Mouse (Mus musculus) midbrain, embryonic 15.5 days (tissue): ENCODE data around the gene Serpina3f. TPM values are rescaled to one million over a fixed set of nuclear protein-coding genes. Genes with fewer than 3 reads are reported as not detected.

Experiments used
- ATAC-seq: fragments of 200-750 bp; cut with Nextera tagmentation; replicated peaks from 2 replicates; pipeline ENCODE4 v1.8.0; 2017; ENCODE audit warnings: moderate TSS enrichment
- H3K27ac ChIP-seq: fragments of 300-500 bp; sonication (generic); 2 replicates; pipeline ENCODE4 v1.5.1; 2015; ENCODE audit warnings: mild to moderate bottlenecking, inconsistent platforms
- H3K27me3 ChIP-seq: fragments of 300-500 bp; sonication (generic); replicated peaks from 2 replicates; pipeline ENCODE4 v1.6.1; 2015; ENCODE audit warnings: inconsistent platforms
- H3K36me3 ChIP-seq: fragments of 300-500 bp; sonication (generic); replicated peaks from 2 replicates; pipeline ENCODE4 v1.6.1; 2015; ENCODE audit warnings: inconsistent platforms
- H3K4me1 ChIP-seq: fragments of 300-500 bp; sonication (generic); 2 replicates; pipeline ENCODE4 v1.6.1; 2015; ENCODE audit warnings: inconsistent platforms
- H3K4me2 ChIP-seq: fragments of 300-500 bp; sonication (generic); 2 replicates; pipeline ENCODE4 v1.6.1; 2015; ENCODE audit warnings: inconsistent platforms, mild to moderate bottlenecking, moderate library complexity
- H3K4me3 ChIP-seq: fragments of 300-500 bp; sonication (generic); 2 replicates; pipeline ENCODE4 v1.5.1; 2015; ENCODE audit warnings: mild to moderate bottlenecking, inconsistent platforms
- H3K9ac ChIP-seq: fragments of 300-500 bp; sonication (generic); 2 replicates; pipeline ENCODE4 v1.6.1; 2015; ENCODE audit warnings: mild to moderate bottlenecking, inconsistent platforms
- H3K9me3 ChIP-seq: fragments of 300-500 bp; sonication (generic); 2 replicates; pipeline ENCODE4 v1.6.1; 2016; ENCODE audit warnings: inconsistent platforms
- WGBS: fragments of 180-500 bp; shearing (Covaris S2); methylation state at CpG from one replicate; pipeline ENCODE4 v1.1.7; 2015; ENCODE audit warnings: mixed read lengths; 5-methylcytosine and 5-hydroxymethylcytosine counted together
- polyA plus RNA-seq: library from polyadenylated mRNA; unstranded; fragments of >200 nt; fragmentation: Nextera tagmentation; extraction: Ambion mirVana; gene quantifications from 2 replicates; pipeline ENCODE4 v1.2.1, GENCODE M21; 2015

Gene Serpina3f
- polyA plus RNA-seq, result 0.13 and 0.26 TPM in 2 replicates

DNA sequence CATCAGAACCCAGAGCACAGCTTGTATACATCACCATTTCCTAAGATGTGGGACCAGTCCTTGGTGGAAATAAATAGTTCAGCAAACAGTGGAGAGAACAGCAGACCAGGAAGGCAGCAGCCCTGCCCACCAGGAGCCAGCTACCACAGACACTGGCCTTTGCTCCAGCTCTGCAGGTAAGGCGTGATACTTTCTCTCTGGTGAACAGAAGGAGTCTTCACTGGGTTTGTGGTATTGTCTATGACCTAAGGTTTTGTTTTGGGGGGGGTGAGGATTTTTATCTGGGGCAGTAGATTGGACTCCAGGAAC, at the start of gene Serpina3f:
Serpina3f (plus strand) TSS at position 100 of the 309 bp plus-strand sequence.
- Histone ChIP-seq H3K27me3 (no peaks in the 10 kb centered on the region), H3K36me3 (no peaks in the 10 kb centered on the region), H3K27ac (0 out of 2 replicates have a peak within 1 kb of the TSS, but pooled peaks have one; percentile 11), H3K4me1 (no peaks in the 10 kb centered on the region), H3K4me2 (no peak within 1 kb of the TSS), H3K9me3 (no peaks in the 10 kb centered on the region), H3K4me3 (no peak within 1 kb of the TSS), H3K9ac (no peak within 1 kb of the TSS)
- 51% methylated on average over 1 of the region's 1 CpGs for WGBS
- no peak for ATAC-seq

DNA sequence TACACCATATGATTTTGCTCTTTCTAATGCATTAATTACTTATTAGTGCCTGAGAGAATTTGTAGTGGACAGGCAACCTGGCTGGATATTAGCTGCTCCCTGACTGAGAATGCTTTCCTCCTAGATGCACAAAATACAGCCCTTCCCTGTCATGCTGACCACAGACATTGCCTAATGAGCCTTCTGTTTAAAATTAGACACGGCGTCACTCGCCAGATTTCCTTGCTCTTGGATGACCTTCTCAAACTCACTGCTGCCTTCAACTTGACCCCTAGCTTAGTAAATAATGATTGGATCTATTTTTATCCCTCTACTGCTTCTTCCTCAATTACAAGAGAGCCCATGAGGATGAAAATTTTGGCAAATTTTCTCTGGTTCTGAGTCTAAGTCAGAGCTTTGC, 39.6 kb upstream of the Serpina3f start:
- Histone ChIP-seq H3K27me3 (no peaks in the 10 kb centered on the region), H3K4me3 (no peak overlapping the region), H3K9me3 (no peaks in the 10 kb centered on the region), H3K27ac (no peak overlapping the region), H3K36me3 (no peaks in the 10 kb centered on the region), H3K4me1 (no peaks in the 10 kb centered on the region), H3K9ac (no peak overlapping the region), H3K4me2 (no peak overlapping the region)
- WGBS, result 80% methylated on average over 3 of the region's 3 CpGs
- no peak for ATAC-seq

DNA sequence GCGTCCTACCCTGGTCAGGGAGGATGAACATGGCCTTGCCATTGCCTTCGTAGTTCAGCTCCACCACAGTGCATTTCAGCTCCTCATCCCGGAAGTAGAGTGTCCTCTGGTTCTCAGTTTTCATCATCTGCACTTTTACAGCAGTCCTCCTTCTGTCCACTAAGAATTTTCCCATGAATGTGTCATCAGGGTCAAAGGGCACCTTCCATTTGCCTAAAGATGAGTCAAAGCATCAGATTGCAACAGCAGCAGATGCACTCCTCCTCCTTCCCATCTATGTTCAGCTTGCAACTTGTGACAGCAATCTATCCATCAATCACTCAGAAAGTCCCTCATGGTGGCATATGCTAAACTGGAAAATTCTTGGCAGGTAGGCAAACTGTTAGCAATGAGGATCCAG, 38.7 kb upstream of the Serpina3f start:
- Histone ChIP-seq H3K4me2 (no peak overlapping the region), H3K4me1 (no peaks in the 10 kb centered on the region), H3K36me3 (no peaks in the 10 kb centered on the region), H3K9me3 (no peaks in the 10 kb centered on the region), H3K4me3 (no peak overlapping the region), H3K9ac (no peak overlapping the region), H3K27me3 (no peaks in the 10 kb centered on the region), H3K27ac (no peak overlapping the region)
- ATAC-seq, result no peak
- 84% methylated on average over 3 of the region's 3 CpGs for WGBS

DNA sequence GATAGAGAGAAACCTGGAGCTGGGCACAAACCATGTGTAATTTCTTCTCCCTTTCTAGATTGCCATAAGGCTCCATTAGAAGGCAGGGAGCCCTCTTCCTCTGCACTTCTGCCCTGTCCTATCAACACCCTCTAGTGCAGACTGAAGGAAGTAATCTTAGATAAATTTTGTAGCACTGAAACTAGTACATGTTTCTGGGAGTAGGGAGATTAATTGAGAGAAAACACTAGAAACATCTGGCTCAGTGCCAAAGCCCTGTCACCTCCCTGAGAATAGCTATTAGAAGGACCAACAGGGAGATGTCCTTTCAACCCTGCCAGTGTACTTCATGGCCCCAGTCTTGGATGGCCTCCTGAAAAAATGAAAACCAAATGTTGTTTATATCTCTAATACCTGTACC, 35.8 kb upstream of the Serpina3f start:
- Histone ChIP-seq H3K4me3 (no peak overlapping the region), H3K27ac (no peak overlapping the region), H3K9me3 (no peaks in the 10 kb centered on the region), H3K36me3 (no peaks in the 10 kb centered on the region), H3K27me3 (no peaks in the 10 kb centered on the region), H3K4me2 (no peak overlapping the region), H3K9ac (no peak overlapping the region), H3K4me1 (no peaks in the 10 kb centered on the region)
- ATAC-seq, result no peak

DNA sequence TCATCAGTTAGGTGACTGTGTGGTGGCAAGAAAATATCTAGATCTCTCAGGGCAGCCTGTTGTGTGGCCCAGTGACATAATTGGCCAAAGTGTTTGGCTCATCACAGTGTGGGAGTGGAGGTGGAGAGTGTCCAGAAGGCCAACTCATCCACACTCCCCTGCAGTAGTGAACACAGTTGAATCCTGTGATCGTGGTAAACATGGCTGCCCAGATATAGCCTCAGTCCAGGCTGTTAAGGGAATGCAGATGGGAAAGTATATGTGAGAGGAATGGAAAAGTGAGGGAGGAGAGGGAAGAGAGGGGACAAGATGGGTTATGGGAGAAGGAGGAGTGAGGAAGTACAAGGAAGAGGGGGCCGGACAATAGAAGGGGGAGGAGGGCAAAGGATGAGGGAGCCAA, 35.4 kb upstream of the Serpina3f start:
- no peak overlapping the region for H3K27ac ChIP-seq
- no peak overlapping the region for H3K4me3 ChIP-seq
- no peaks in the 10 kb centered on the region for H3K9me3 ChIP-seq
- no peak overlapping the region for H3K4me2 ChIP-seq
- no peaks in the 10 kb centered on the region for H3K27me3 ChIP-seq
- H3K4me1 ChIP-seq, result no peaks in the 10 kb centered on the region
- no peak for ATAC-seq
- H3K36me3 ChIP-seq, result no peaks in the 10 kb centered on the region
- WGBS, result 87% methylated on average over 2 of the region's 2 CpGs
- no peak overlapping the region for H3K9ac ChIP-seq

DNA sequence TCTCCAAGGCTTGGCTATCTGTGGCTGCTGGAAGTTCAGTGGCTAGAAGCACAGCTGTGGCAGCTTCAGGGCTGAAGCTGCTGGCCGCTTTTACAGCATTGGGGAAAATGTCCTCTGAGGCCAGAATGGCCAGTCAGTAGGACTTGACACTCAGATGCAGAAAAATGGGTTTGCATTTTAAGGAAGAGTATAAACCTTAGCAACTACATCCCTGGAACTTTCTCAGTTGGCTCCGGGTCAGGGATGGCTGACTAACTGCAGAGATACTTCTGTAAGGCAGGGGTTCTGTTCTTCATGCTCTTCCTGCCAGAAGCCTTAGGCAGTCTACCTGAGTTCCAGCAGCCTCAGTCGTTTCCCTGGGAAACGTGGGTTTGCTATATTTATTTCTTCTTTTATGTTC, 29.3 kb upstream of the Serpina3f start:
- Histone ChIP-seq H3K9ac (no peak overlapping the region), H3K4me2 (no peak overlapping the region), H3K9me3 (no peaks in the 10 kb centered on the region), H3K27ac (no peak overlapping the region), H3K4me1 (no peaks in the 10 kb centered on the region), H3K36me3 (no peaks in the 10 kb centered on the region), H3K27me3 (no peaks in the 10 kb centered on the region), H3K4me3 (no peak overlapping the region)
- 82% methylated on average over 4 of the region's 4 CpGs for whole genome bisulfite sequencing
- no peak for ATAC-seq

DNA sequence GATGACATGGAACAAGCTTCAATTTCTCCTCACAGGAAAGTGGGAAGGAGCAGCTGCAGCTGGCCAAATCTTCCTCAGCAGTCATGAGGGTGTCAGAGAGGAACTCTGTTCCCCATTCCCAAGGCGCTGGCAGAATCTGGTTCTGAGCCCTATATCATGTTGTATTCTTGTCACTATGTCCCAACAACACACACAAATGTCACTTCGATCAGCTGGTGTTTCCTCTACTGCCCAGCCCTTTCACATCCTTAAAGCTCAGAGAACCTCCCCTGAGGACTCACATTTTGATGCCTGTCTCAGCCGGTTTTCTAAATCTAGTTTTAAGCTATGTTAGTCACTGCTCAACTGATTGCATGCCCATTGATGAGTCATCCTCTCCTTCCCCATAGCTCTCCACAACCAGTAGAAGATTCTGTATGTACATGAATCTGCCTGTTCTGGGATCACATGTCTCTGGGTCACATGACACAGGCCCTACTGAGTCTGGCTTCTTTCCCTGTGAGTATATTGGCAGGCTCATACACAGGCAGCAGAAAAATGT, 28.2 kb upstream of the Serpina3f start:
- WGBS, result 88% methylated on average over 3 of the region's 3 CpGs
- Histone ChIP-seq H3K36me3 (no peaks in the 10 kb centered on the region), H3K4me2 (no peak overlapping the region), H3K27me3 (no peaks in the 10 kb centered on the region), H3K9me3 (no peaks in the 10 kb centered on the region), H3K4me3 (no peak overlapping the region), H3K4me1 (no peaks in the 10 kb centered on the region), H3K27ac (no peak overlapping the region), H3K9ac (no peak overlapping the region)
- ATAC-seq, result no peak

DNA sequence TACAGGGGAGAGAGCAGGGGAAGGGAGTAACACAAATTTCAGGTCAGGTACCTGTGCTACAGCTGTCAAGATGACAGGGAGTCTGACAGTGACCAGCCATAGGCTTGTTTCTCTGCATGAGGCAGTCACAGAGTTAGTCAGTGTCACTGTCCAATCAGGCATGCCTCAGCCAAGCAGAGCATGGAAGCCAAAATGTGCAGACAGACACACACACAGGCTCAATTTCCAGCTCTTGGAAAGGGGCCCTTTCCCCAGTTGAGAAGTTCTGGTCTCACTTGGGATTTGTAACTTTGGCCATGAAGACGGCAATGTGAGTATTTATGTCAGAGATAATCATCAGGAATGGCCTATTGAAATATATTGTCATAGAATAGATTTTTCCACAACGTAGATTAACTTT, 25.1 kb upstream of the Serpina3f start:
- Histone ChIP-seq H3K27ac (no peak overlapping the region), H3K4me2 (no peak overlapping the region), H3K9me3 (no peaks in the 10 kb centered on the region), H3K9ac (no peak overlapping the region), H3K27me3 (no peaks in the 10 kb centered on the region), H3K4me3 (no peak overlapping the region), H3K36me3 (no peaks in the 10 kb centered on the region), H3K4me1 (no peaks in the 10 kb centered on the region)
- no peak for ATAC-seq
- WGBS, result 71% methylated on average over 2 of the region's 2 CpGs

DNA sequence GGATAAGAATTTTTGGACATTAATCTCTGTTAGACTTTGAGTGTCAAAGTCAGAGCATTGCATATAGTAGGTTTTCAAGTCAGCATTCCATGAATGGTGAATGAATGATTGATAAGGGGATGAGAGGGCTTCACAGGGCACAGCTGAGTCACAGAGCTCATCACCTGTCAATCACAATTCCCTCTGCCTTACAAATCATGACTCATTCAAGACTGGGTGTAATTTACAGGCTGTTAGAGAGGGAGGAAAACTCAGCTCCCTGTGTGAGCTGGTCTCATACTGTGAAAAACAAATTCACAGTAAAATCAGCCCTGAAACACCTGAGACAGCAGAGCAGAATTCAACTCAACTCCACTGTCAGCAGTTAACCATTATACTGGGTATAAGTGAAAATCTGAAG, 23.5 kb upstream of the Serpina3f start:
- H3K36me3 ChIP-seq, result no peaks in the 10 kb centered on the region
- no peaks in the 10 kb centered on the region for H3K27me3 ChIP-seq
- H3K9ac ChIP-seq, result no peak overlapping the region
- no peaks in the 10 kb centered on the region for H3K9me3 ChIP-seq
- H3K27ac ChIP-seq, result no peak overlapping the region
- no peak overlapping the region for H3K4me2 ChIP-seq
- no peak overlapping the region for H3K4me3 ChIP-seq
- ATAC-seq, result no peak
- H3K4me1 ChIP-seq, result no peaks in the 10 kb centered on the region

DNA sequence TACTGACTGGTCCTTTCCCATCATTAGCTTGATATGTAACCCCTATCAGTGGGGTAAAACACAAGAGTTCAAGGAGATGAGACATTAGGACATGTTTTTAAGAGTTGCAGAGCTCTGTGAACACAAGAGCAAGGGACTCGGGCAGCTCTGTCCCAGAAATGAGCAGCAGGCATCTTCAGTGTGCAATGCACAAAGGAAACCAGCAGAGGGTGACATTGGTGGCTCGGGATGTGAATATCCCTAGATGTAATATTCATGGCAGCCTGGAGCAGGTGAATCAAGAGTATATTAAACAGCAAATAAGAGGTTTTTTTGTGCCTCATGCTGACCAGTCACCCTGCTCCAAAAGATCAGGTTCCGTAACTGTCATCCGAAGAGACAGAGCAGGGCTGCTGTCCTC, 5.2 kb upstream of the Serpina3f start:
- no peak overlapping the region for H3K9ac ChIP-seq
- H3K27ac ChIP-seq, result no peak overlapping the region
- H3K9me3 ChIP-seq, result no peaks in the 10 kb centered on the region
- H3K4me3 ChIP-seq, result no peak overlapping the region
- ATAC-seq, result no peak
- no peaks in the 10 kb centered on the region for H3K36me3 ChIP-seq
- no peaks in the 10 kb centered on the region for H3K4me1 ChIP-seq
- 80% methylated on average over 4 of the region's 4 CpGs for WGBS
- no peak overlapping the region for H3K4me2 ChIP-seq
- H3K27me3 ChIP-seq, result no peaks in the 10 kb centered on the region

DNA sequence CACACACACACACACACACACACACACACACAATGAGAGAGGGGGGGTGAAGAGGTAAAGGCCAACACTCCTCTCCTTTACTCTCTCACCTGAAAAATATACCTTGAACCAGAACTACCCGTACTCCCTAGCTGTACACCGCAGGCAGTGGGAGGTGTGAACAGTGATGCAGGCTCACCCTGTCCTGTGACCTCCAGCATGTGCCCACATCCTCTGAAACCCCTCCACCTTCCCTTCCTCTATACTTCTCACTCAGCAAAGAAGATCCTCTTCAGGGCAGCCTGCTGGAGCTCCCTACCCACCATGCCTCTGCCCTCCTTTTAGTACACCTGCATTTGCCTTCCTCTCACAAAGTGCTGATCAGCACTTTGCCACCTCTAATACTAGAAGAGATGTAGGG, 4.5 kb upstream of the Serpina3f start:
- no peak for ATAC-seq

DNA sequence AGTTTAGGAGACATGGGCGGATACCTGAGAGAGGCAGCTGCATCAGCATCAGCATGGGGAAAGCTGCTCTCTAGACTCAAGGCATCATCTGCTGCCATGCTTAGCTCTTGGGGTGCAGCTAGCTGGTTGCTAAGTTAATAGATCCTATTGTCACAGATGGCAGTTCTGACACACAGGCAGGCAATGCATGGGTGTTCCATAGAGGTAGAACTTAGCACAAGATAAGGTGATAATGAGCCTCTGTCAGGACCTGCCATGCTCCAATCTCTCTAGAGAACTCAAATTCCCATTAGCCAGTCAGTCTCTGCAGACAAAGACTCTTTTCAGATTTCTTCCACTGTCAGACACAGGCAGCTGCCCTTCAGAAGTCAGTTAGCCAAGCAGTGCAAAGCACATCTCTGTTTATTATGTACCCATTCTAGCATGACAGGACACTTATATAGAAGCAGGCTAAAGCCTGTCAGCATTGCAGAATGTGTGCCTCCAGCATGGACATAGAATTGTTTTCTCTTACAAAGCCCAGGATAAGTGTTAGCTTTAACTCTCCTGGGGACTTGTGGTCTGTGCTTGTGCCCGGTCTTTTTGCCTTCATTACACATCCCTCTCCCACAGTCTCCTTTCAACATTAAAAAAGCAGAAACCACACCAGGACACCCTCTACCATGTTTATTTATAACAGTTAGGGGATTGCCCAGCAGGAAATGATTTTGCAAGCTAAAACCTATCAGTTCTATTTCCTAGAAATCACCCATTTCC, 477 bp upstream of the Serpina3f start:
- Histone ChIP-seq H3K27ac (0 out of 2 replicates have a peak overlapping the region, but pooled peaks have one; percentile 11), H3K4me3 (no peak overlapping the region), H3K27me3 (no peaks in the 10 kb centered on the region), H3K9me3 (no peaks in the 10 kb centered on the region), H3K4me2 (no peak overlapping the region), H3K9ac (no peak overlapping the region), H3K36me3 (no peaks in the 10 kb centered on the region), H3K4me1 (no peaks in the 10 kb centered on the region)
- peak; percentile 54 for ATAC-seq
- WGBS, result 34% methylated on average over 2 of the region's 2 CpGs

More for the DNA sequence above, 4.5 kb upstream of the Serpina3f start:
- H3K4me3 ChIP-seq, result no peak overlapping the region
- 91% methylated on average over 2 of the region's 2 CpGs for WGBS
- H3K27ac ChIP-seq, result no peak overlapping the region
- no peaks in the 10 kb centered on the region for H3K36me3 ChIP-seq
- H3K27me3 ChIP-seq, result no peaks in the 10 kb centered on the region
- no peaks in the 10 kb centered on the region for H3K9me3 ChIP-seq
- H3K4me1 ChIP-seq, result no peaks in the 10 kb centered on the region
- H3K9ac ChIP-seq, result no peak overlapping the region
- no peak overlapping the region for H3K4me2 ChIP-seq

DNA sequence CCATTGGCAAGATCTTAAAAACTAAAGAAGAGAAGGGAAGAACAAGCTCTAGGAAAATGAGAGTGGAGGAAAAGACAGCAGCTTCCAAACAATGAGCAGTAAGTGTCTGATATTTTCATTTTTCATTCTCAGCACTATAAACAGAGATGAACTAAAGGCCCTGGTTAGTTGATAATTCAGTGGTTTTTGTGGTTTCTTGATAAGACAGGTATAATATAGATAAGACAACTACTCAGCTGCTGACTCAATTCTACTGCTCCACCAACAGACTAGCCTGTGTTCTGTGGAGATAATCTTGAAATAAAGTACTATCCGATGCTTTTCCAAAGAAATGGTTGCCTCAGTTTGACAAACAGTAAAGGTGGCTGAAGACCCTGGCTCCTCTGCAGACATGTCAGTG, 905 bp downstream of the Serpina3f start:
- no peak overlapping the region for H3K27ac ChIP-seq
- WGBS, result 94% methylated on average over 1 of the region's 1 CpGs
- no peaks in the 10 kb centered on the region for H3K4me1 ChIP-seq
- H3K36me3 ChIP-seq, result no peaks in the 10 kb centered on the region
- H3K9me3 ChIP-seq, result no peaks in the 10 kb centered on the region
- no peaks in the 10 kb centered on the region for H3K27me3 ChIP-seq
- H3K9ac ChIP-seq, result no peak overlapping the region
- ATAC-seq, result no peak
- H3K4me2 ChIP-seq, result no peak overlapping the region
- no peak overlapping the region for H3K4me3 ChIP-seq
